ENCODE assay signal across 8 mouse cellular contexts in the genomic region with DNA sequence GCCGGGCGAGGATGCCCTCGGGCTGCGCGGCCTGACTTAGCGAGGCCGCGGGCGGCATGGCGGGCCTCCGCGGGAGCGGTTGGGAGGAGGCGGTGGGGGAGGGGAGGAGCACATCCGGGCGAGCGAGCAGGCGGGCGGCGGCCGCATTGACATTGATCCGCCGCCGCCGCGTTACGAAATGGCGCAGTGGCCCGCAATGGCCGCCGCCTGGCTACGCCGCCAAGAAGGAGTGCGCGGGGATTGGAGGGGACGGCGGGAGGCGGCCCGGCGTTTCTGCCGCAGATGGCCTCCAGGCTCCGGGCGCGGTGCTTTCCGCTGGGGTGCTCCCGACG. TPM values are rescaled to one million over a fixed set of nuclear protein-coding genes. Genes with fewer than 3 reads are reported as not detected.
DNase-seq lines count a peak whose midpoint lies in the region; ATAC-seq lines count a peak whose summit lies in the region.

No protein-coding gene starts in this region.

- ATAC-seq in hindbrain, embryonic 11.5 days (ENCODE audit: low FRiP score): peak; percentile 78

- H3K27ac ChIP-seq in hindbrain, embryonic 11.5 days (ENCODE audit: low read depth, low read length): peak overlapping the region; percentile 98

- H3K4me3 ChIP-seq in hindbrain, embryonic 11.5 days (ENCODE audit: low read depth, low read length): peak overlapping the region; percentile 95

- no peaks in the 10 kb centered on the region for H3K27me3 ChIP-seq in hindbrain, embryonic 11.5 days (ENCODE audit: control insufficient read depth, insufficient read depth, low read length)

- H3K36me3 ChIP-seq in hindbrain, embryonic 11.5 days (ENCODE audit: control insufficient read depth, insufficient read depth, low read length): peaks cover 15% of the 10 kb centered on the region

- WGBS in hindbrain, embryonic 11.5 days: under 1% methylated on average over 32 of the region's 47 CpGs

- DNase-seq in MN1 (ENCODE audit: low spot score): peak; percentile 89
- peak; percentile 92 for DNase-seq in cerebellum, adult 9-11 months
- DNase-seq in frontal cortex, adult 2 months (ENCODE audit: extremely low spot score in 1 of 2, low spot score in 1 of 2): peak; percentile 73 to 92
- DNase-seq in hindbrain, embryonic 11.5 days (ENCODE audit: low spot score): peak; percentile 93
- peak; percentile 93 for DNase-seq in layer of hippocampus, postnatal 14 days (ENCODE audit: low spot score in 2 of 2)
- peak; percentile 96 for DNase-seq in lung, postnatal 10 days
- DNase-seq in ovary, postnatal 14 days (ENCODE audit: low spot score): peak; percentile 88
- DNase-seq in thymus, postnatal 10 days (ENCODE audit: low spot score in 2 of 2): peak; percentile 90 to 96

- H3K9me3 ChIP-seq in hindbrain, embryonic 11.5 days (ENCODE audit: control insufficient read depth, low read length): no peaks in the 10 kb centered on the region

- H3K4me2 ChIP-seq in hindbrain, embryonic 11.5 days (replicated peaks; ENCODE audit: low read depth, low read length): peak overlapping the region; percentile 65

- H3K9ac ChIP-seq in hindbrain, embryonic 11.5 days (ENCODE audit: low read depth, low read length): peak overlapping the region; percentile 99

- peaks cover 3% of the 10 kb centered on the region; the same call in 1 of the 2 replicates for H3K4me1 ChIP-seq in hindbrain, embryonic 11.5 days (replicated peaks; ENCODE audit: control insufficient read depth, insufficient read depth, low read length)

RNA-seq across cellular contexts. Expression of a gene that starts 0.5 kb away (rescaled TPM):
- 297 and 316 TPM in 2 replicates for polyA plus RNA-seq in frontal cortex, adult 2 months (2012; rRNA removed)
- polyA plus RNA-seq in hindbrain, embryonic 11.5 days (2014; fragmentation: Nextera tagmentation; extraction: Ambion mirVana): 304 and 320 TPM in 2 replicates
- total RNA-seq in layer of hippocampus, postnatal 14 days (2021): 100 to 1,000 TPM; 316 to 327 TPM

RNA-seq across cellular contexts. Expression of a gene that starts 44.8 kb away (rescaled TPM):
- 20.4 and 21.1 TPM in 2 replicates for polyA plus RNA-seq in frontal cortex, adult 2 months (2012; rRNA removed)
- 28.4 and 28.5 TPM in 2 replicates for polyA plus RNA-seq in hindbrain, embryonic 11.5 days (2014; fragmentation: Nextera tagmentation; extraction: Ambion mirVana)
- total RNA-seq in layer of hippocampus, postnatal 14 days (2021): 10 to 100 TPM; 12.0 to 14.0 TPM

Comparison
In these comparisons a context has a peak if more than half of its experiments do, and no peak if none do; other contexts are left out.
1. Peak in every context shown above with its lines: DNase-seq, ATAC-seq, H3K4me3 ChIP-seq and H3K27ac ChIP-seq.